Mouse (Mus musculus) liver, embryonic 14.5 days (tissue): Measurements from ENCODE around the gene Pck2. TPM values are rescaled to one million over a fixed set of nuclear protein-coding genes. Genes with fewer than 3 reads are reported as not detected.

ENCODE experiments used
- ATAC-seq: fragments of 200-750 bp; cut with Nextera tagmentation; 2 replicates; pipeline ENCODE4 v1.8.0; 2017; ENCODE audit warnings: moderate number of reproducible peaks, mild to moderate bottlenecking, moderate library complexity; ENCODE audit not compliant: insufficient read depth
- DNase-seq, 3 experiments: peaks; one replicate each; pipeline ENCODE4 v3.0.0-alpha.2; 2012 to 2013; ENCODE audit warnings: low read depth in 3 of 3, low spot score in 3 of 3
- H3K27ac ChIP-seq: fragments of 300-500 bp; sonication (generic); 2 replicates; pipeline ENCODE4 v1.5.1; 2014; ENCODE audit warnings: moderate library complexity, mild to moderate bottlenecking, control low read depth, inconsistent platforms
- H3K27me3 ChIP-seq: fragments of 300-500 bp; sonication (generic); 2 replicates; pipeline ENCODE4 v1.6.1; 2014; ENCODE audit warnings: mild to moderate bottlenecking, low read length, moderate library complexity; ENCODE audit not compliant: control insufficient read depth, insufficient read depth
- H3K36me3 ChIP-seq: fragments of 300-500 bp; sonication (generic); replicated peaks from 2 replicates; pipeline ENCODE4 v1.6.1; 2014; ENCODE audit warnings: low read depth; ENCODE audit not compliant: control insufficient read depth, insufficient read depth
- H3K4me1 ChIP-seq, 2 experiments: fragments of 200-500 bp in 1 of 2; fragments of 300-500 bp in 1 of 2; sonication (generic) in 1 of 2; replicated peaks; 2 replicates each; pipeline ENCODE4 v1.6.1; 2012 to 2014; ENCODE audit warnings: antibody characterized with exemption in 1 of 2, inconsistent platforms in 1 of 2, low read length in 1 of 2; ENCODE audit not compliant: control insufficient read depth in 2 of 2, insufficient read depth in 2 of 2
- H3K4me2 ChIP-seq: fragments of 300-500 bp; sonication (generic); 2 replicates; pipeline ENCODE4 v1.6.1; 2014; ENCODE audit warnings: low read depth, mild to moderate bottlenecking, control low read depth, moderate library complexity
- H3K4me3 ChIP-seq, 2 experiments: fragments of 200-500 bp in 1 of 2; fragments of 300-500 bp in 1 of 2; sonication (generic) in 1 of 2; 2 replicates each; pipeline ENCODE4 v1.5.1; 2012 to 2014; ENCODE audit warnings: low read depth in 2 of 2, low read length in 2 of 2, mild to moderate bottlenecking in 2 of 2, control low read depth in 1 of 2, inconsistent platforms in 1 of 2, moderate library complexity in 1 of 2; ENCODE audit not compliant: insufficient read depth in 1 of 2
- H3K9ac ChIP-seq: fragments of 300-500 bp; sonication (generic); replicated peaks from 2 replicates; pipeline ENCODE4 v1.6.1; 2014; ENCODE audit warnings: mild to moderate bottlenecking, control low read depth, moderate library complexity
- H3K9me3 ChIP-seq: fragments of 300-500 bp; sonication (generic); 2 replicates; pipeline ENCODE4 v1.6.1; 2016; ENCODE audit warnings: low read length, mixed read lengths; ENCODE audit not compliant: control insufficient read depth
- CTCF ChIP-seq: IDR thresholded peaks from 2 replicates; pipeline ENCODE4 v1.5.1; 2016; ENCODE audit warnings: antibody characterized with exemption, low read depth, control low read depth
- EP300 ChIP-seq: IDR thresholded peaks from 2 replicates; pipeline ENCODE4 v1.6.1; 2016; ENCODE audit warnings: antibody characterized with exemption, low read depth
- WGBS: fragments of 180-500 bp; shearing (Covaris S2); extraction: QIAGEN DNeasy Blood & Tissue Kit; methylation state at CpG from one replicate; pipeline ENCODE4 v1.1.7; 2014; ENCODE audit not compliant: insufficient replicate concordance; 5-methylcytosine and 5-hydroxymethylcytosine counted together
- polyA plus RNA-seq, 2 experiments: library from polyadenylated mRNA; depleted of rRNA in 1 of 2; stranded (reverse) in 1 of 2; unstranded in 1 of 2; fragments of >200 nt; fragmentation: Nextera tagmentation in 1 of 2; extraction: Ambion mirVana in 1 of 2; gene quantifications; 2 replicates each; pipeline versions ENCODE4 v1.2.1 to v1.2.3; 2012 to 2014

Pck2 gene
- polyA plus RNA-seq, 2 experiments = 15.6 to 21.9 TPM

GRCm38 (mm10) chr14:55570588-55570987, 30.5 kb downstream of the Pck2 start:
- Histone ChIP-seq H3K9me3 (no peaks in the 10 kb centered on the region), H3K36me3 (peaks cover 27% of the 10 kb centered on the region), H3K27ac (no peak overlapping the region), H3K4me2 (no peak overlapping the region), H3K4me3 (no peak overlapping the region), H3K4me1 (peaks cover 0 to 1% of the 10 kb centered on the region in 2 experiments; a peak in 2 of 4 replicates), H3K27me3 (no peaks in the 10 kb centered on the region), H3K9ac (no peak overlapping the region)
- TF ChIP-seq CTCF (no peak), EP300 (no peak)
- DNase-seq = no peak
- ATAC-seq = no peak
- WGBS = 73% methylated on average over 2 of the region's 2 CpGs

GRCm38 (mm10) chr14:55571760-55572159, 31.7 kb downstream of the Pck2 start:
- DNase-seq = no peak
- H3K36me3 ChIP-seq = peaks cover 15% of the 10 kb centered on the region
- no peak overlapping the region for H3K9ac ChIP-seq
- no peaks in the 10 kb centered on the region for H3K9me3 ChIP-seq
- no peak for ATAC-seq
- H3K27me3 ChIP-seq = no peaks in the 10 kb centered on the region
- H3K4me1 ChIP-seq = peaks cover 0 to 1% of the 10 kb centered on the region in 2 experiments; a peak in 2 of 4 replicates
- H3K4me2 ChIP-seq = no peak overlapping the region
- TF ChIP-seq EP300 (no peak), CTCF (no peak)
- H3K27ac ChIP-seq = no peak overlapping the region
- H3K4me3 ChIP-seq = no peak overlapping the region

GRCm38 (mm10) chr14:55575302-55575701, 35.2 kb downstream of the Pck2 start, which contains the start of gene Fitm1:
TSS of gene Fitm1 (plus strand) at chr14:55575617.
- DNase-seq (no peak), ATAC-seq (no peak)
- TF ChIP-seq EP300 = no peak
- TF ChIP-seq CTCF = no peak
- Histone ChIP-seq H3K27ac (no peak within 1 kb of the TSS), H3K4me3 (no peak within 1 kb of the TSS), H3K36me3 (peaks cover 3% of the 10 kb centered on the region; the same call in 1 of the 2 replicates), H3K9me3 (no peaks in the 10 kb centered on the region), H3K9ac (no peak within 1 kb of the TSS), H3K4me1 (peaks cover 3 to 12% of the 10 kb centered on the region in 2 experiments; a peak in 3 of 4 replicates), H3K4me2 (no peak within 1 kb of the TSS), H3K27me3 (no peaks in the 10 kb centered on the region)
- 67% methylated on average over 8 of the region's 8 CpGs for WGBS

GRCm38 (mm10) chr14:55575711-55576110, 35.6 kb downstream of the Pck2 start:
- ATAC-seq = no peak
- WGBS = 67% methylated on average over 13 of the region's 13 CpGs
- no peak for TF ChIP-seq EP300
- no peak for TF ChIP-seq CTCF
- DNase-seq = no peak
- H3K27me3 ChIP-seq = no peaks in the 10 kb centered on the region
- no peak overlapping the region for H3K4me2 ChIP-seq
- no peaks in the 10 kb centered on the region for H3K9me3 ChIP-seq
- no peaks in the 10 kb centered on the region; the same call in 1 of the 2 replicates for H3K36me3 ChIP-seq
- H3K27ac ChIP-seq = no peak overlapping the region
- peaks cover 3 to 11% of the 10 kb centered on the region in 2 experiments; a peak in 3 of 4 replicates for H3K4me1 ChIP-seq
- no peak overlapping the region for H3K4me3 ChIP-seq
- H3K9ac ChIP-seq = no peak overlapping the region

GRCm38 (mm10) chr14:55576376-55576775, 36.3 kb downstream of the Pck2 start:
- no peaks in the 10 kb centered on the region for H3K27me3 ChIP-seq
- no peak overlapping the region for H3K4me2 ChIP-seq
- H3K4me1 ChIP-seq = peaks cover 3 to 11% of the 10 kb centered on the region in 2 experiments; a peak in 3 of 4 replicates
- 69% methylated on average over 16 of the region's 16 CpGs for WGBS
- no peaks in the 10 kb centered on the region; the same call in none of the 2 replicates for H3K36me3 ChIP-seq
- ATAC-seq = no peak
- no peak for TF ChIP-seq CTCF
- TF ChIP-seq EP300 = no peak
- DNase-seq = no peak
- H3K9ac ChIP-seq = no peak overlapping the region
- no peaks in the 10 kb centered on the region for H3K9me3 ChIP-seq
- no peak overlapping the region for H3K4me3 ChIP-seq
- H3K27ac ChIP-seq = no peak overlapping the region
